Mouse (Mus musculus) c-Kit-positive CD71-positive TER-119-negative erythroid progenitor cells, embryonic 14.5 days (primary cell): ENCODE data around the gene Rpa3.

Experiments
- DNase-seq: peaks from one replicate; pipeline ENCODE4 v3.0.0-alpha.2; 2013; ENCODE audit warnings: low read depth

Gene Rpa3

DNA sequence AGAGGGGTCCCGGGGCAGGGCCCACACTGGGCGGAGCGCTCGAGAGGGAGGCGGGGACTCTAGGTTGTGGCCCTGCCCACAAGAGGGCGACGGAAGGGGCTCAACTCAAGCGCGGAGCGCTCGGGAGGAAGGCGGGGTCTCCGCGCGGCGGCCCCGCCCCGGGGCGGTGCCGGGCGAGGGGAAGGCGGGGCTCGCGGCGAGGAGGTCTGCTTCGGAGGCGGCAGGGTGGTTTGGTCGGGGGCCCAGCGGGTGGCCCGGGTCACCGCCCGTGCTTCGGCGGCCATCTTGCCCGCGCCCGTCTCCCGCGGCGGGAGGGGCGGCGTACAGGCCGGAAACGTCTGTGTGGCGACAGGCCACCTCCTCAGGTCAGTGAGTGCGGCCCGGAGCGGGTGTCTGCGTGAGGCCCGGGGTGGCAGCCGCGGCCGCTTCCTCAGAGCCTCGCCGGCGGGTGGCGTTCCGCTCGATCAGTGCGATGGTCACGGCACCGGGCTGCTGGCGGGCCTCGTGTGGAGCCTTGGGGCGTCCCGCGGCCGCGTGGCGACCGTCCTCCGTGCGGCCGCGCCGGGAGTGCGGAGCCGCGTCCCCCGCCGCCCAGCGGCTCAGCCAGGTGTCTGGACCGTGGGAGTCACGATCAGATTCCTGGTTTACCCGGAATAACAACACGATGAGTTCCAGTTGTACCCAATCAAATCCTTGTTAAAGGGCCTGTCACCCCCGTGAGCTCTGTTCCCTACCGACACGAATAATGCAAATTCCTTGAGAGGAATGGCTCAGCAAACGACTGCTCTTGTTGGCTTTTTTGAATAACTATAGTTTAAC, 49.7 kb downstream of the Rpa3 start, which contains the start of gene Mios:
Gene Mios (plus strand): TSS at position 176 of the 819 bp plus-strand sequence.
- DNase-seq = peak; percentile 78
